Mouse (Mus musculus) ES-Bruce4 (cell line): ENCODE results near the gene Kng1.
"Not testable (repeated sequence)": the region's sequence is repeated elsewhere in the genome, so short reads cannot be mapped to it uniquely, and the experiment has no call there.

Experiments
- CTCF ChIP-seq: IDR thresholded peaks from one replicate; pipeline ENCODE4 v1.8.1; 2011; ENCODE audit warnings: low read depth, low read length
- POLR2A ChIP-seq: IDR thresholded peaks from one replicate; pipeline ENCODE4 v1.8.1; 2011; ENCODE audit warnings: low read length; ENCODE audit not compliant: insufficient read depth

GRCm38 (mm10) chr16:23097290-23098104 is 39.8 kb downstream of the Kng1 start:
- TF ChIP-seq CTCF, POLR2A: not testable (repeated sequence)
